Mouse (Mus musculus): ENCODE results near the gene Prkar2a.
"Not testable (repeated sequence)": the region's sequence is repeated elsewhere in the genome, so short reads cannot be mapped to it uniquely, and the experiment has no call there.

Gene Prkar2a

GRCm38 (mm10) chr9:108689106-108689505 is at the start of gene Prkar2a:
Prkar2a (plus strand) TSS chr9:108689314.
- in situ Hi-C loops (cut with MboI, MseI), result no loop called here

DNA sequence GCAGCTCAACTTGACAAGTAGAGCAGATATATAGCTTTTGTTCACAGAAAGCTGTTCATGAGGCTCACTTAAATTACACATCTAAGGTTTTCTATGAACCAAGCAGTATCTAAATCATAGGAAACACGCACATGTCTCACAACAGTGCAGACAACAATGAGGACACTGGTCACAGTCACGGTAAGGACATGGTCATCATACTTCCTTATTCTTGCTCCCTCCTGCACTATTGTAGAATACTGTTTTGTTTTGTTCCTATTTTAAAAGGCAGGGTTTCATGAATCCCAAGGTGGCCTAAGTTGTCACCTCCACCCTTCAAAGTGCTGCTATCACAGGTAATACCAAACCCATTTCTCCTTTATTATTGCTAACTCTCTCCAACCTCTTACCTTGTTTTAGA is 49.3 kb upstream of the Prkar2a start:
- in situ Hi-C loops (cut with MboI, MseI), result no loop called here

DNA sequence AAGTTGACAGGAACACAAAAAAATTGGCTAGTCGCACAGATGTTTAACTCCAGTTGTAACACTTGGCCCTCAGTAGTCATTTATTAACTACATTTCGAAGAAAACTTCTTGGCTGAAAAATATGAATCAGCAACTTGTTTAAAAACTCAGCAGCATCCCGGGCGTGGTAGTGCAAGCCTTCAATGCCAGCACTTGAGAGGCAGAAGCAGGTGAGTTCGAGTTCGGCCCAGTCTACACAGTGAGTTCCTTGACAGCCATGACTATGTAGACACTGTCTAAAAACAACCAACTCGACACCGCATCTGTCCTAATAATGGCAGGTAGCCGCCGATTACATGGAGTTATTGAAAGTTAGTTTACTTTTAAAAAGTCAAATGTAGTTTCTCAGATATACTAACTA is 40.9 kb upstream of the Prkar2a start:
- in situ Hi-C loops (cut with MboI, MseI), result loop anchor here (5.0 kb wide), 1 partner anchor 76 kb away; no protein-coding TSS in a partner anchor

- in situ Hi-C loops (cut with MboI, MseI), result loop anchor here (5.0 kb wide), 1 partner anchor 77 kb away; no protein-coding TSS in a partner anchor
Measured at GRCm38 (mm10) chr9:108648611-108649560, 40.2 kb upstream of the Prkar2a start, which contains the start of gene Arih2. Arih2 (minus strand) TSS chr9:108649386.

- in situ Hi-C loops (cut with MboI, MseI), result loop anchor here (5.0 kb wide), 1 partner anchor 78 kb away; no protein-coding TSS in a partner anchor
Measured at GRCm38 (mm10) chr9:108649561-108650440, 39.3 kb upstream of the Prkar2a start.

DNA sequence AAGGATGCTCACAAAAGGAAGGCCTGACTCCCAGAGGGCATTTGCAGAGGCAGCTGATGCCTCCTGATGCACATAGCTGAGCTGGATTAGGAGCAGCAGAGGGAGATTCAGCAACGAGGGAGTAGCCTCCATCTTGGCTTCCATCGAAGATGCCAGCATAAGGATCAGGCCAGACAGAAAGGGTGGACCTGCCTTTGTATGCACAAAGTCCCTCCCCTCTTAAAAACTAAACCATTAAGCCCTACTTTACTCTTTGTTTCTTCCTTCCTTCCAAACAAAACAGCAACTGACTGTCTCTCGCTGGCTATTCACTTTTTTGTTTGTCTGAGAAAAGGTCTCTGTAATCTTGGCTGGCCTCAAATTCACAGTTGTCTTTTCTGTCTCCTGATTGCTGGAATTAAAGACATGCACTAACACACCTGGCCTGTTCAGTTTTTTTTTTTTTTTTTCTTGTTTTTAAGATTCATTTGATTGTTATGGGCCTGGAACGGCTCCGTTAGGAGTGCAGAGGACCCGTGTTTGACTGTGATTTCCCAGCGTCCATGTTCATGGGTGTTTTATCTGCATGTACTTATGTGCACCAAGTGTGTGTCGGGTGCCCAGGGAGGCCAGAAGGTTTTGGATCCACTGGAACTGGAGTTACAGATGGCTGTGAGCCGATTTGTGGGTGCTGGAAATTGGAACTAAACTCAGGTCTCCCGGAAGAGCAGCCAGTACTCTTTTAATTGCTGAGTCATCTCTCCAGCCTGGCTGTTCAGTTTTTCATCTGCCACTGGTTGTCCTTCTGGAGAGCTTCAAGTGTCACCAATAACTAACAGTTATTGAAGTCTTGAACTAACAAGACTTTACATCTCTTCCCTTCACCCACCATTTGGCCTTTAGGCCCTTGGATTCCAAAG is 34.3 kb upstream of the Prkar2a start:
- in situ Hi-C loops (cut with MboI, MseI), result no loop called here

GRCm38 (mm10) chr9:108655865-108656264 is 33.2 kb upstream of the Prkar2a start:
- in situ Hi-C loops (cut with MboI, MseI), result not testable (repeated sequence)

- in situ Hi-C loops (cut with MboI, MseI), result loop anchor here (10.0 kb wide), 1 partner anchor 63 kb away; no protein-coding TSS in a partner anchor
Measured at GRCm38 (mm10) chr9:108661677-108662612, 27.2 kb upstream of the Prkar2a start, which contains the start of gene Slc25a20. Slc25a20 (plus strand) TSS chr9:108662088.

GRCm38 (mm10) chr9:108662660-108663059 is 26.5 kb upstream of the Prkar2a start:
- in situ Hi-C loops (cut with MboI, MseI), result loop anchor here (10.0 kb wide), 1 partner anchor 62 kb away; no protein-coding TSS in a partner anchor

GRCm38 (mm10) chr9:108669875-108670274 is 19.2 kb upstream of the Prkar2a start:
- in situ Hi-C loops (cut with MboI, MseI), result loop anchor here (10.0 kb wide), 1 partner anchor 55 kb away; no protein-coding TSS in a partner anchor

GRCm38 (mm10) chr9:108673151-108673550 is 16.0 kb upstream of the Prkar2a start:
- in situ Hi-C loops (cut with MboI, MseI), result no loop called here

DNA sequence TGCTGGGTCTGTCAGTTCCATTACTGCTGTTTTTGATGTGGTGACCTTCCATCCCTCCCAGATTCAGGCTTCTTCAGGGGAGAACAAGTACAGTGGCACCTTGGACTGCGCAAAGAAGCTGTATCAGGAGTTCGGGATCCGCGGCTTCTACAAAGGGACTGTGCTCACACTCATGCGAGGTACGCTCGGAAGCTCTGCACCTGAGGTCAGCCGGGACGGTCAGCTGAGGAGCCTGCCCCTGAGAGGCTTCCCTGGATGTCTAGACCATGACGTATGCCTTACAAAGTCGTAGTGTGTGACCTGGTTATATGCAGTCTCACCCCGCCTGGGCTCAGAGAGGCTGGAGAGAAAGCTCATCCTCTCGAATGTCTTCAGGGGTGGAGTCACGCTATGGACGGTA is 9.1 kb upstream of the Prkar2a start:
- in situ Hi-C loops (cut with MboI, MseI), result no loop called here

- in situ Hi-C loops (cut with MboI, MseI), result no loop called here
Measured at GRCm38 (mm10) chr9:108686475-108686887, 2.6 kb upstream of the Prkar2a start.

GRCm38 (mm10) chr9:108687181-108687580 is 1.9 kb upstream of the Prkar2a start:
- in situ Hi-C loops (cut with MboI, MseI), result no loop called here

DNA sequence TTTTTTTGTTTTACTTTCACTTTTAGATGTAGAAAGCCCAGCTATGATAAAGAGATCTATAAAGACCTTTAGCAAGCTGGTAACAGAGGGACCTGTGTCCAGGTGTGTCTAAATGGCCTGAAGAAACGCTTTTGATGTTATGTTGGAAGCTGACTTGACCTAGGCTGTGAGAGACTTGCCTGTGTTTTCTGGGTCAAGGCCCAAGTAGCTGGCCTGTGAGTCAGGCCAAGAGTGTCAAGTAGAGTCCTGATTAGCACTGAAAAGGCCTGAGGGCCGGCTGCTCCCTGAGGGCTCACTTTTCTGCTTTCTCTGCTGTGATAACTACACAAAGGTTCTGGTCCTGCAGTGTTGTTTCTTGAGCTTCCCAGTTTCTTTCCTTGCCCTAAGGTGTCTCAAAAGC is 1.4 kb upstream of the Prkar2a start:
- in situ Hi-C loops (cut with MboI, MseI), result no loop called here

DNA sequence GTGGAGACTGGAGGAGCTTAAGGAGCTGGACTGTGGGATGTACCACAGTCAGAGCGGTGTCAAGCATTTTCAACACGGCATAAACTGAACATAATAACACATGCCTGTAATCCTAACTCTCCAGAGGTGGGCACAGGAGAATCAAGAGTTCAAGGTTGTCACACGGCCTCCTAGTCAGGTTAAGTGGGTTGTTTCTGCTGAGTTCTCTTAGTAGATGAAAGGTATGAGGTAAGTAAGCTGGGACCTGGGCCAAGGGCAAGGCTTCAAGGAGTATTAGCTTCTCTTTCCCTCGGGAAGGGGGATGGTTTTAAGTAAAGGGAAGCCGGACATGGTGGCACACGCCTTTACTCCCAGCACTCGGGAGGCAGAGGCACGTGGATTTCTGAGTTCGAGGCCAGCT is 663 bp upstream of the Prkar2a start:
- in situ Hi-C loops (cut with MboI, MseI), result no loop called here

GRCm38 (mm10) chr9:108689993-108690392 is 879 bp downstream of the Prkar2a start:
- in situ Hi-C loops (cut with MboI, MseI), result no loop called here

- in situ Hi-C loops (cut with MboI, MseI), result no loop called here
Measured at GRCm38 (mm10) chr9:108690914-108691313, 1.8 kb downstream of the Prkar2a start.

DNA sequence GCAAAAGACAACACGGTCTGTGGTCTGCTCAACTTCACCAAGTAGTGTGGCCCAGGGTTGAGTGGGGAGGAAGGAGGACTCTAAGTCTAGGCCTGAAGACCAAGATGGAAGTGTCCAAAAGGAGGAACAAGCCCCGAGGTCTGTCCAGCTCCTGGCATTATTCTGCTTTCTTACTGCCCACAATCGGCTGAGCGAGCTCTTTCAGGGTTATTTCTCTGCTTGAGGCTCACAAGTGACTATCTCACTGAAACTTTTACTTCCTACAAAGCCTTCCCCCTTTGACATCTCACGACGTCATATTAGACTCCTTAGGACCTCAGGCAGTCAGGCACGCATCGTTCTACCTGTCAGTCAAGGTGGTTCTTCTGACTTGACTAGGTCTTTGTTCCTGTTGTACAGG is 2.3 kb downstream of the Prkar2a start:
- in situ Hi-C loops (cut with MboI, MseI), result no loop called here

DNA sequence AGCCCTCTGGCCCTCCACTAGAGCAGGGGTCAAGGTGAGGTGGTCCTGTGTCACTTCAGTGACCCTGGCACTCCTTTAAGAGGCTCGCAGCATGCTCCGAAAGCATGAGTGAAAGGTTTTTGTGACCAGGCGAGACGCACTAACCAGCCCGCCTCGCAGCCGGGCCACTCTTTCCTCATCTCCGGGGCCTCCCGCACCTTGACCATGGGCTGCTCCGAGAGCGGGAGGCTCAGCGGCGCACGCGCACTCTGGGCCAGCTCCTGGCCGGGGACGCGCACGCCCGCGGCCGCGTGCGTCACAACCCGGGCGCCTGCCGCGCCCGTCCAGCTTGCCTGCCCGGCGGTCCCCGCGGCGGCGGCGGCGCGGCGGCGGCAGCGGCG is 2.7 kb downstream of the Prkar2a start:
- in situ Hi-C loops (cut with MboI, MseI), result no loop called here

Measured in T-helper 1 cell (primary cell).